Mouse (Mus musculus): ENCODE data around the gene Rfc4. TPM values are rescaled to one million over a fixed set of nuclear protein-coding genes. Genes with fewer than 3 reads are reported as not detected.

Rfc4 gene
- 10 to 100 TPM; 11.0 to 21.8 TPM for polyA plus RNA-seq (2012; fragmentation: generic; extraction: Trizol)

DNA sequence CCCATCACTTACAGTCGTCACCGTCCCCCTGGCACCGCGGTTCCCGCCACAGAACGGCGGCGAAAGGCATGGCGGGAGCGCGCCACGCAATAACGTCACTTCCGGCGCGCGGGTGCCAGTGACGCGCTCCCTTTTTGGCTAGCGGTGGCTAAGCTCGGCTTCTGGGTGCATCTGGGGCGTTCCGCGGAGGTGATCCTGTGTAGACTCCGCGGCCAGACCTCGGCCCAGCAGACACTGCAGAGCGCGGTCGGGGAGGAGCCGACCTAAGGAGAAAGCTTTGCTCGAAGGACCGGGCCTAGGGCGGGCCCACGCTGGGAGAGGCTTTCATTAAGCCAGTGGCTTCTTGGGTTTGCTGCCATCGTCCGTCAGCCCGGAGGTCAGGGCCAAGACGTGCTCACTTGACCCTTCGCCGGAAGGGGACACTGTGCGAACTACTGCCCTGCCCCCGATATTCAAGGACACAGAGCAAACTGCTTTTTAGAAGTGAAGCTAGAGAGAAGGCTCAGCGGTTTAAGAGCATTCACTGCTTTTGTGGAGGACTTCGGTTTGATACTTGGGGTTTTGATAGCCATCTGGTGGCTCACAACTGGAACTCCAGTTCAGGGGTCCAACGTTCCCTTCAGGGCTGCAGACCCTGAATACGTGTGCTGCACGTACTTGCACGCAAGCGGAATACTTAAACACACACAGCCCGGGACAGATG is at the start of gene Rfc4:
Rfc4 (minus strand) TSS at position 65 of the 703 bp plus-strand sequence.

DNA sequence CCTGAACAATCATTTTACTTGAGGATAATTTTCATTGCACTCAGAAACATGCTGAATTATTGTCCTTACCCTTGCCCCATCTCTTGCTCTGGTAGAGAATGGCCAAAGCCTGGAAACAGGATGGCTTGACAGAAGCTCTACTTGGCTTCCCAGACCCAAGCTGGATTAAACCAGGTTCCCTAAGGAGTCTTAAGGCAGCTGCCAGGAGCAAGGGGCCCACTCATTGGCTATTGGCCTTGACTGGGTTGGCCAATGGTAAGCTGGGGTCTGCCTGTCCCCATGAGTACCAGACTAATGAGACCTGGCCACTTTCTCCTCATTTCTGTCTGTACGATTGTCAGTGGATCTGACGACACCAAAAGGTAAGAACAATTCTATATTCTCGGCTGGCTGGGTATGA is 18.7 kb upstream of the Rfc4 start, which contains the start of gene Adipoq:
Adipoq (plus strand) TSS at position 257 of the 400 bp plus-strand sequence.

DNA sequence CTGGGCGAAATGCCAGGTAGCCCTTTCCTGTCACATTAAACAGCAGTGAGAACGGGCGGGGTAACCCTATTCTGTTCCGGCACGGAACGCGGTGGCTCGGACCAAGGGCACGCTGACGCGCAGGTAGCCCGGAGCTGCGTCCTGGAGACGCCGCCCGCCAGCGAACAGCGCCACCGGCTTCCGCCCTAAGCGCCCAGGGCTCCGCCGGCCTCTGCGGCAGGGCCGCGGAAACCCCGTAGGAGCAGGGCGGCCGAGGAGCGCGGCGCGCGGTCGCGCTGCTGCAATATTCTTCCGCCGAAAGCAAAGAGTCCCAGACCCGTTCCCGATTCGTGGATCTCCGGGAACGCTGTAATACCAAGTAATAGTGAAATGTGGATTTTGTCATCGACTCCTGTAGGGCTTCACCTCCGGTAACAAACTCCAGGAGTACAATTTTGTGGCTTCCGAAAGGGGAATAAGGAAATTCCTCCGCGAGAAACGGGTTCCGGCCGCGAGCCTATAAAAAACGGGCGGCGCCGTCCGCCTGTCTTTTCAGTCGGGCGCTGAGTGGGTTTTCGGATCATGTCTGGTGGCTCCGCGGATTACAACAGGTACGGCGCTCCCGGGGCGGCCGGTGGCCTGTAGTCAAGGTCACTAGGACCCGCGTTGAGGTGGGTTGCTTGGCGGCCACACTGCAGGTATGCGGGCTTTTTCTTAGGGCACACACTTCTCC is 20.1 kb downstream of the Rfc4 start, which contains the start of gene Eif4a2:
Eif4a2 (plus strand) TSS at position 214 of the 712 bp plus-strand sequence.

Other genes starting within 250 kb of the Rfc4 start
- not detected for gene Ahsg, start 236.5 kb downstream of the Rfc4 start, polyA plus RNA-seq (2012; fragmentation: generic; extraction: Trizol)
- 1 to 10 TPM; 5.5 to 8.3 TPM for gene Fetub, start 209.4 kb downstream of the Rfc4 start, polyA plus RNA-seq (2012; fragmentation: generic; extraction: Trizol)
- not detected for gene Hrg, start 176.7 kb downstream of the Rfc4 start, polyA plus RNA-seq (2012; fragmentation: generic; extraction: Trizol)
- under 1 TPM in 1 of 2 experiments, not detected in 1; 0.37 TPM for gene Kng2, start 98.3 kb downstream of the Rfc4 start, polyA plus RNA-seq (2012; fragmentation: generic; extraction: Trizol)
- under 1 TPM in 1 of 2 experiments, not detected in 1; 0.02 TPM for gene Kng1, start 69.9 kb downstream of the Rfc4 start, polyA plus RNA-seq (2012; fragmentation: generic; extraction: Trizol)
- 100 to 1,000 TPM in 1 of 2 experiments, 1 to 10 TPM in 1; 4.4 to 124 TPM for gene Eif4a2, start 20.3 kb downstream of the Rfc4 start, polyA plus RNA-seq (2012; fragmentation: generic; extraction: Trizol)
- under 1 TPM; 0.02 to 0.14 TPM for gene Adipoq, start 18.8 kb upstream of the Rfc4 start, polyA plus RNA-seq (2012; fragmentation: generic; extraction: Trizol)
- 1 to 10 TPM; 2.5 to 5.9 TPM for gene St6gal1, start 97.0 kb upstream of the Rfc4 start, polyA plus RNA-seq (2012; fragmentation: generic; extraction: Trizol)

All from C3H10T1/2 (cell line).